Mouse (Mus musculus) v-Abl transformed pro-B cells (cell line): ENCODE data around the gene Olfr971.
"Not testable (repeated sequence)": the region's sequence is repeated elsewhere in the genome, so short reads cannot be mapped to it uniquely, and the experiment has no call there.

Source experiments
- in situ Hi-C, 2 experiments: fragments of 400-800 bp; cut with MboI; formaldehyde crosslinking; loops; one replicate each; pipeline ENCODE4 v1.15.1; 2025; ENCODE audit not compliant: unreplicated experiment in 2 of 2

The Olfr971 gene

GRCm38 (mm10) chr9:39836576-39836975, at the start of gene Olfr971:
Gene Olfr971 (plus strand): TSS chr9:39836876.
- in situ Hi-C loops, result not testable (repeated sequence)

GRCm38 (mm10) chr9:39790558-39790957, 46.1 kb upstream of the Olfr971 start, which contains the start of gene Olfr969:
Gene Olfr969 (plus strand): TSS chr9:39790945.
- in situ Hi-C loops, result no loop called here

DNA sequence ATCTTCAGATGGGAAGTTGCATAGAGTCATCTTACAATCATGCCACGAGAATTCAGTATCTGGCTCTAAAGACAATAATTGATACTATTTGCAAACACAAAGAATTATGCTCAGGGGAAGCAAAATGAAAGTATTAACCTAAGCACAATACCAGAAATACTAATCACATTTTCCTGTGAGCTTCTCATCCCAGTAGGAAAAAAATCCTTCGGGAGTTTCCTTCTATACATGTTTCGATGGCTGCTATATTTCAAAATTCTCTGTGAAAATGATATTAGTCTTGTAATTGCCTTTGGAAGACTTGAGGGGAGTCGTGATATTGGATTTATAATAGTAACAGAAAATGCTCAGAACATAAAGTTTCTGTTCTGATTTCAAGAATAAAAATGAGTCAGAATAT, 28.1 kb upstream of the Olfr971 start, which contains the start of gene Olfr970:
Gene Olfr970 (plus strand): TSS at position 301 of the 400 bp plus-strand sequence.
- in situ Hi-C loops, result no loop called here

GRCm38 (mm10) chr9:39866122-39866521, 29.4 kb downstream of the Olfr971 start, which contains the start of gene Olfr972:
Gene Olfr972 (plus strand): TSS chr9:39866422.
- in situ Hi-C loops, result no loop called here

GRCm38 (mm10) chr9:39871986-39872385, 35.3 kb downstream of the Olfr971 start:
- in situ Hi-C loops, result not testable (repeated sequence)

GRCm38 (mm10) chr9:39877541-39878396, 41.1 kb downstream of the Olfr971 start:
- in situ Hi-C loops, result not testable (repeated sequence)
